Mouse (Mus musculus): ENCODE data around the gene Tead2. TPM values are rescaled to one million over a fixed set of nuclear protein-coding genes. Genes with fewer than 3 reads are reported as not detected.

The Tead2 gene
- polyA plus RNA-seq, 1 experiment = 50.1 TPM

DNA sequence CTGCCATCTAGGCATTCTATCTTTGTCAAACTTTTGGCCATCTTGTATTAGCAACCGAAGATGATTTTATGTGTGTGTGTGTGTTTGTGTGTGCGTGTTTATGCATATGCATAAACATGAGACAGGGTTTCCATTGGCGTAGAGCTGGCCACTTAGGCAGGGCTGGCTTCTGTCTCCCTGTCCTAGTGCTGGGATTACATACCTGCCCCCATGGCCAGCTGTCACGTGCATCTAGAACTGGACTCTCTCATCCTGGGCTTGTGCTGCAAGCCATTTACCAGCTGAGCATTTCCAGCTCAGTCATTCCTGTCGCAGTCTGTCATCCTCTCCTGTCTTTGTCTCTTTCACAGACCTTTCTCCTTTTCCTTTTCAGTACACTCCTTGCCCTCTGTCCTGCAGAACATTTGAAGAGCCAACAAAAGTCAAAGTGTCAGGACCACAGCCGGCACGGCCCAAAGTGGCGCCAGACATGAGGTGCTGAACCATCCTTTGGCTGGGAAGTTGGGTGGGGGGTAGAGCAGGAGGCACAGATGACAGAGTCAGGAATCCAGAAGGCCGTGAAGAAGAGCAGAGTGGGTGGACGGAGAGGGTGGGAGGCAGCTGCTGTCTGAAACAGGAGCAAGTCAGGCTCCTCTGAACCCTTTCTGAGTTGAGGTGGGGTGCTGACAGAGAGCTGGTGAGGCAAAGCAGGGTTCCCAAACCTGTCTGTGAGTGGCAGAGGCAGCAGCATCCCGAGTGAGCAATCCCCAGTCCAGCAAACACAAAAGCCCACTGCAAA lies 41.7 kb downstream of the Tead2 start:
- no peak for DNase-seq (ENCODE audit: low read depth)

DNA sequence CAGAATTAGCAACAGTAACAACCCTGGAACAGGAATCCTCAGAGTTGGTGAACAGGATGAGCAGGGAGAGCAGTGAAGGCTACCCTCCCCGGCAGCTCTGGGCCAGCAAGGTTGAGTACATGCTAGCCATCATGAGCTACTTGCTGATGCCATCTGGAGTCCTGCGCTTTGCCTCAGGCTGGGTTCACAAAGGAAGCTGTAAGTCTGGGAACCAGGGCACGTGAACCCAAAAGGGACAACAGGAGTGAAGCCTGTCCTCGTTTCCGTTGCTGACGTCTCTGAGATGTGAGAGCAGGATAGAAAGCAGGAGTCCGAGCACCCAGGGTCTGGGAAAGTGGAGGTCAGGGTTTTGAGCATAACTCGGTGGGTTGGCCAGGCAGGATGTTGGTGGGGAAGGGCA lies 43.7 kb downstream of the Tead2 start:
- DNase-seq (ENCODE audit: low read depth) = no peak

DNA sequence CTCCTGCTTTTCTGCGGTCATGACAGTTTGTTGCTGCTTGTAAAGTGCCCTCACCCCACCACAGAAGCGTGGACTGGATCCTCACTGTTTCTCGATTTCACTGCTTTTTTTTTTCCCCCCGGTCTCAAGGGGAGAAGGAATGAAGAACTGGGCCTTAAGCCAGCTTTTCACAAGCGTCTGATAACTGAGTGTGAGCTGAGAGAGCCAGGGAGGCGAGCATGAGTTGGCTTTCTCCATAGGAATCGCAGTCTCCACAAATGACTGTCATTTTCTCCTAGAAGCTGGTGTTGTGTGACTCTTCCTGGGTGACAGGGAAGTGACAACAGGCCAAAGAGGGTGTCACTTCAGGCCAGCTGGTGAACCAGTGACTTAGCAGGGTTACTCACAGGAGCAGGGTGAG lies 46.7 kb downstream of the Tead2 start:
- DNase-seq (ENCODE audit: low read depth) = no peak

DNA sequence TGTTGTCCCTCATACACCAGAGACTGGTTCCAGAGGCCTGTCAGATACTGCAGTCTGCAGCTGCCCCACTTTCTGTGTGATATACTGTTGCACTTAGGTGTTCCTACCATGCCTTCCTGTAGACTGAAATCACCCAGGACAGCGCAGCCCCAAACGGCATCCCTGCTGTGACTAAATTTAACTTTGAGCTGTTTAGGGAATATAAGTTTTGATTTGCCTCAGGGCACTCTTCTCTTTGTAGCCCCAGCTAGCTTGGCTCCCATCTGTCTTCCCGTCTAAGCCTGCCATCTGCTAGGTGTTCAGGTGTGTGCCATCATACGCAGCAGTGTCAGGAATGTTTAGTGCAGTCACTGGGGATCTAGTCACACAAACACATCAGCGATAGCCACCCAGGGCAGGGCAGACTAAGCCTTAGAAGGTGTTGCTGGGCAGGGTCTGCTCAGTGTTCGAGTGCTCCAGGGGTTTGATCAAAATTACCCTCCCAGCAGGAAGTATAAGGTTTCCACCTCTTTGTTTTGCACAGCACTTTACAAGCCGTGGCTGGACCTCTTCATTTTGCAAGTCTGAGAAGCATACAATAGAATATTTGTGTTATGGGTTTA lies 47.6 kb downstream of the Tead2 start:
- DNase-seq (ENCODE audit: low read depth) = no peak

DNA sequence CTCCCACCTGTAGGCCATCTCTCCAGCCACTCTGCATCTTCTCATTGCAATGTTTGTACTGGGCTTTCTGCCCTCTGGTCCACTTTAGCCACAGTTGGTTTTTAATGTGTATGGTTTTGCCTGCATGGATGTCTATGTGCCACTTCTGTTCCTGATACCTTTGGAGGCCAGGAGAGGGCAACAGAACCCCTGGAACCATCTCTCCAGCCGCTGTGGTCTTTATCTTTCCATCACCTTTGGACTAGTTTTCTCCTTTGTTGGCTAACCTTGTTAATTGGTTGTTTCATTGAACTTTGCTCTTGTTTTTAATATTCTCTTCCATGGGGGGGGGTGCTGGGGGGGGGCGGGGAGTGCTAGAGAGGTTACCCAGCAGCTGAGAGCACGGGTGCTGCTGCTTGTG lies 48.8 kb downstream of the Tead2 start:
- DNase-seq (ENCODE audit: low read depth) = no peak

DNA sequence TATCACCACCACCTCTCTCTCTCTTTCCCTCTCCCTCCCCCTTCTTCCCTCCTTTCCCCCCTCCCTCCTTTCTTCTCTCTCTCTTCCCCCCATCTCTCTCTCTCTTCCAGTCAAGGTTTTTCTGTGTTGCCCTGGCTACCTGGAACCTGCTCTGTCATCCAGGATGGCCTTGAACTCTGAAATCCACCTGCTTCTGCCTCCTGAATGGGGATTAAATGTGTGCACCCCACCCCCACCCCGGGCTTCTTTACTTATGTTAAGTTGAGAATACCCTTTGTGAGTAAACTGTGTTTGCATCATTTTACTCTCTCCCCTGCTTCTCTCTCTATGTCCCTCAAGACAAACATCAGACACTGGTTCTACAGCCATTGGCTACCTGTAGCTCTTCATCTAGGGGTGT lies 50.0 kb downstream of the Tead2 start:
- no peak for DNase-seq (ENCODE audit: low read depth)

DNA sequence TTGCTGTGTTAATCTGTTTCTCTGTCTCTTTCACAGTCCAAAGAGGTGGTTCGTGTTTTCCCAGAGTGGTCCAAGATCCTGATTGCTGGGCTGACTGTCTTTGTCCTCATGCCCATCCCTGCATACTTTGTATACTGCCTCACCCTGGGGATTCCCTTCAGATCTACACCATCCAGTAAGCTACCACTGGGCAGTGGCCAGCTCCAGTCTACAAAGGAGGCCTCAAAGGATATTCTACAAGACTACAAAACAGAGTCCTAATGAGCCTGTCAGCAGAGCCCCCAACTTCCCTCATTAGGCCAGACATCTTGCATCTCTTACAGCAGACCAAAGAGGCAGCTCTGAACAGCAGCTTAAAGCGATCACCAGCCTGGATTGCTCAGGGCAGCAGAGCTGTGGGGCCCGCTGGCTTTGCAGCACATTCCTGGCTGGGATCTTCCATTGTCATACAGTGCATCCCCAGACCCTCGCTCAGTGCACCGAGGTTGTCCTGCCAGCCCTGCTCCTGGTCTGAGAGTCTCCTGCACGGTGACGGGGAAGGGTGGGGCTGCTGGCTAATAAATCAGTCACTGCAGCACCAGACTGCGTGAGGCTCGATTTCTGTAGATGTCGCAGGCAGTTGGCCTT lies 57.3 kb downstream of the Tead2 start:
- DNase-seq (ENCODE audit: low read depth) = no peak

DNA sequence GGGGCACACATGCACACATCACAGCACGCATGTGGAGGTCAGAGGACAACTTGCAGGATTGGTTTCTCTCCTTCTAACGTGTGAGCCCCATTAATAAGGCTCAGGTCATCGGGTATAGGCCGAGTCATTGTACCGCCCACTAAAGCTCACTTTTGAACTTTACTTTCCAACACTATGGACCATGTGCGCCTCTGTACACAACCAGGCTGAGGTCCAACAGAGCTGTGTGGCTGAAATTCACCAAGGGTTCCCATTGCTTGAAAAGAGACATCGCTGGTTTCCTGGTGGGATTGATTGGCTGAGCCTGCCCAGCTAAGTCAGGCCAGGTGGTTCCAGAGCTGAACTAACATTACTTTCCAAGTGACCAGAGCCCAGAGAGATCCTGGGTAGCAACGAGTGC lies 58.1 kb downstream of the Tead2 start:
- DNase-seq (ENCODE audit: low read depth) = no peak

DNA sequence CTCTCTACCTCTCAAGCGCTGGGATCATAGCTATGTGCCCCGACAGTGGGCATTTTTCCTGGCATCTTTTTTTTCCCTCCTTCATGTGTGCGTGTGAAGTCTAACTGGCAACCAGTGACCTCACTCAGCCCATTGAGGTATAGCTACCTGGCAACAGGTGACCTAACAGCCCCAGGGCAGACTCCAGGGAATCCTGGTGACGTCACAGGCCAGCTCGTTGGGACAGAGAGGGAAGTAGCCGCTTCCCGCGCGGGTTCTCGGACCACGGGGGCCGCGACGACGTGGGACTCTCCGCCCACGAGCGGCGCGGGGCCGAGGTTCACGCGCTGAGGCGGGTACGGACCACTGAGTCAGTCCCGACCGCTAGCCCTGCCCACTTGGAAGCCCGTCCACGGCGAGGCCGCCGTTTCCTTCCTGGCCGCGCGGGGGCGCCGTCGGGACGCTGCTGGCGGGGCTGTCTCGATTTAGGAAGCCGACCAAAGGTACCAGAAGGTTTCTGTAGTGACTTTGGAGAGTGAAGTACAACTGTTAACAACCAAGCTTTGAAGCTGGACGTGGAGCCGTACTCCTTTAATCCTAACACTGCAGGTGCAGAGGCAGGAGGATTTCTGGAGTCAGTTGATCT lies 61.7 kb downstream of the Tead2 start, which contains the start of gene Slc6a21:
Slc6a21 (plus strand) TSS at position 378 of the 625 bp plus-strand sequence.
- DNase-seq (ENCODE audit: low read depth) = no peak

Other genes with a start within 250 kb of the Tead2 start
- 17.1 and 17.9 TPM in 2 replicates for gene Cpt1c, start 240.9 kb upstream of the Tead2 start, polyA plus RNA-seq (2012; rRNA removed)
- 211 and 218 TPM in 2 replicates for gene Prmt1, start 229.2 kb upstream of the Tead2 start, polyA plus RNA-seq (2012; rRNA removed)
- gene Irf3, start 218.1 kb upstream of the Tead2 start, polyA plus RNA-seq (2012; rRNA removed) = 87.1 and 89.9 TPM in 2 replicates
- gene Bcl2l12, start 217.0 kb upstream of the Tead2 start, polyA plus RNA-seq (2012; rRNA removed) = 20.3 and 22.0 TPM in 2 replicates
- gene Scaf1, start 199.4 kb upstream of the Tead2 start, polyA plus RNA-seq (2012; rRNA removed) = 48.9 and 60.3 TPM in 2 replicates
- gene Rras, start 197.8 kb upstream of the Tead2 start, polyA plus RNA-seq (2012; rRNA removed) = 221 and 291 TPM in 2 replicates
- 5.7 and 10.5 TPM in 2 replicates for gene Prr12, start 162.9 kb upstream of the Tead2 start, polyA plus RNA-seq (2012; rRNA removed)
- 71.4 and 78.1 TPM in 2 replicates for gene Nosip, start 153.3 kb upstream of the Tead2 start, polyA plus RNA-seq (2012; rRNA removed)
- 55.7 and 72.5 TPM in 2 replicates for gene Prrg2, start 153.1 kb upstream of the Tead2 start, polyA plus RNA-seq (2012; rRNA removed)
- 112 and 116 TPM in 2 replicates for gene Rcn3, start 123.5 kb upstream of the Tead2 start, polyA plus RNA-seq (2012; rRNA removed)
- gene Fcgrt, start 111.9 kb upstream of the Tead2 start, polyA plus RNA-seq (2012; rRNA removed) = 152 and 158 TPM in 2 replicates
- gene Rps11, start 91.3 kb upstream of the Tead2 start, polyA plus RNA-seq (2012; rRNA removed) = 218 and 429 TPM in 2 replicates
- 2,573 and 2,702 TPM in 2 replicates for gene Rpl13a, start 87.0 kb upstream of the Tead2 start, polyA plus RNA-seq (2012; rRNA removed)
- 3.6 and 5.6 TPM in 2 replicates for gene Gm45713, start 79.5 kb upstream of the Tead2 start, polyA plus RNA-seq (2012; rRNA removed)
- gene Flt3l, start 79.3 kb upstream of the Tead2 start, polyA plus RNA-seq (2012; rRNA removed) = 37.2 and 42.7 TPM in 2 replicates
- 52.4 and 58.1 TPM in 2 replicates for gene Pih1d1, start 61.5 kb upstream of the Tead2 start, polyA plus RNA-seq (2012; rRNA removed)
- gene Aldh16a1, start 61.2 kb upstream of the Tead2 start, polyA plus RNA-seq (2012; rRNA removed) = 33.3 and 38.5 TPM in 2 replicates
- gene Slc17a7, start 51.8 kb upstream of the Tead2 start, polyA plus RNA-seq (2012; rRNA removed) = 0.86 and 0.95 TPM in 2 replicates
- not detected in 2 replicates for gene Gfy, start 36.2 kb upstream of the Tead2 start, polyA plus RNA-seq (2012; rRNA removed)
- not detected in 2 replicates for gene Pth2, start 34.8 kb upstream of the Tead2 start, polyA plus RNA-seq (2012; rRNA removed)
- 0.39 and 0.41 TPM in 2 replicates for gene Ccdc155, start 10.9 kb upstream of the Tead2 start, polyA plus RNA-seq (2012; rRNA removed)
- gene Dkkl1, start 3.6 kb upstream of the Tead2 start, polyA plus RNA-seq (2012; rRNA removed) = 11.5 and 18.9 TPM in 2 replicates
- 19.8 and 24.3 TPM in 2 replicates for gene Cd37, start 23.4 kb downstream of the Tead2 start, polyA plus RNA-seq (2012; rRNA removed)
- gene Slc6a16, start 25.3 kb downstream of the Tead2 start, polyA plus RNA-seq (2012; rRNA removed) = 0.32 and 0.46 TPM in 2 replicates
- gene Slc6a21, start 61.8 kb downstream of the Tead2 start, polyA plus RNA-seq (2012; rRNA removed) = 1.1 and 2.3 TPM in 2 replicates
- 41.6 and 48.8 TPM in 2 replicates for gene Trpm4, start 118.0 kb downstream of the Tead2 start, polyA plus RNA-seq (2012; rRNA removed)
- gene Hrc, start 119.5 kb downstream of the Tead2 start, polyA plus RNA-seq (2012; rRNA removed) = 0.42 and 0.48 TPM in 2 replicates
- gene Ppfia3, start 151.3 kb downstream of the Tead2 start, polyA plus RNA-seq (2012; rRNA removed) = 3.0 and 3.1 TPM in 2 replicates
- gene Lin7b, start 154.8 kb downstream of the Tead2 start, polyA plus RNA-seq (2012; rRNA removed) = 5.7 and 7.2 TPM in 2 replicates
- gene Snrnp70, start 180.0 kb downstream of the Tead2 start, polyA plus RNA-seq (2012; rRNA removed) = 216 and 217 TPM in 2 replicates
- gene Kcna7, start 189.9 kb downstream of the Tead2 start, polyA plus RNA-seq (2012; rRNA removed) = 0.27 and 0.28 TPM in 2 replicates
- 1.8 and 2.6 TPM in 2 replicates for gene Ntf5, start 197.9 kb downstream of the Tead2 start, polyA plus RNA-seq (2012; rRNA removed)
- 0.80 and 2.1 TPM in 2 replicates for gene Lhb, start 205.1 kb downstream of the Tead2 start, polyA plus RNA-seq (2012; rRNA removed)
- gene Gys1, start 219.1 kb downstream of the Tead2 start, polyA plus RNA-seq (2012; rRNA removed) = 75.3 and 76.4 TPM in 2 replicates
- gene Ruvbl2, start 222.3 kb downstream of the Tead2 start, polyA plus RNA-seq (2012; rRNA removed) = 46.0 and 47.8 TPM in 2 replicates
- gene Ftl1, start 244.1 kb downstream of the Tead2 start, polyA plus RNA-seq (2012; rRNA removed) = 2,754 and 3,247 TPM in 2 replicates

Measured in gonadal fat pad, adult 2 months (tissue).